Mouse (Mus musculus): ENCODE data around the gene Olfr527.

The Olfr527 gene

DNA sequence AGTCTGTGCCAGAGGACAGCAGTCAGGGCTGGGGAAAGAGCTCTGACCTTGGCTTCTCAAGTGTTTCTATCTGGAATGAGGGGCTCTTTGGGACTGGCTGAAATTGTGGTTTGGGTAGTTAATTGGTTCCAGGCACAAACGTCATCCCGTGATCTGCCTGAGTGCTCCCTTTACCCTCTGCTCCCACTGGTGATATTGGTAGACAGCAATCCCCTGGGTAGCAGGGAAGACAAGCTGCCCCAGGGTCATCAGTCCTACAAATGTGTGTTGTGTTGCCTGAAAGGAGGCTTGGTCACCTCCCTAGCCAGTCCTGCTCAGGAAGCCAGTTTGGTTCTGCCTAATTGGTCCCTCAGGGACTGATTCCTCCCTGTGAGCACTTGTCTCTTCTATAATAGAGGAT, at the start of gene Olfr527:
Olfr527 (plus strand) TSS at position 301 of the 400 bp plus-strand sequence.
- DNase-seq (ENCODE audit: low read depth, low spot score) = no peak

DNA sequence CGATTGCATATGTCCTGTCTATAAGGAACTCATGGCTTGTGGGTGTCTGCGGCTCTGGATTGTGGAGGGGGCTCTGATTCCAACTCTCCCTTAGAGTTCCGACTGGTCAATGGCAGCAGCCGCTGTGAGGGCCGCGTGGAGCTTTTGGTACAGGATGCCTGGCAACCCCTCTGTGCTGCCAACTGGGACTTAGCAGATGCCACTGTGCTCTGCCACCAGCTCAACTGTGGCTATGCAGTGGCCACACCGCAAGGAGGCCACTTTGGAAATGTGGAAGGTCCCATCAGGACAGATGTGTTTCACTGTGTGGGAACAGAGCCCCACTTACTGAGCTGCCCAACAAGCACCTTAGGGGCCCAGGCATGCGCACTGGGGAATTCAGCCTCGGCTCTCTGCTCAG, 38.1 kb upstream of the Olfr527 start:
- no peak for DNase-seq (ENCODE audit: low read depth, low spot score)

DNA sequence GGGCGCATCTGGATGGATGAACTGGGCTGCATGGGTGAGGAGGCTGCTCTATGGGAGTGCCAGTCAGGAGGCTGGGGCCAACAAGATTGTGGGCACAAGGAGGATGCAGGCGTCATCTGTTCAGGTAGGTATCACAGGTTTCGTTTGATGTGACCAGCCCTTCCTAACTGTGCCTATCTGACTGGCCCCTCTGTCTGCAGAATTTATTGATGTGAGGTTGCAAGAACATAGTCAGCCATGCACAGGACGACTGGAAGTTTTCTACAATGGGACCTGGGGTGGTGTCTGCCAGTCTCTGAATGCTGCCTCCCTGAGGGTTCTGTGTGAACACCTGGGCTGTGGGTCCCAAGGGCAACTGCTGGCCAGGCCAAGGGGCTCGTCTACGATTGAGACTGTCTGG, 36.9 kb upstream of the Olfr527 start:
- DNase-seq (ENCODE audit: low read depth, low spot score) = no peak

DNA sequence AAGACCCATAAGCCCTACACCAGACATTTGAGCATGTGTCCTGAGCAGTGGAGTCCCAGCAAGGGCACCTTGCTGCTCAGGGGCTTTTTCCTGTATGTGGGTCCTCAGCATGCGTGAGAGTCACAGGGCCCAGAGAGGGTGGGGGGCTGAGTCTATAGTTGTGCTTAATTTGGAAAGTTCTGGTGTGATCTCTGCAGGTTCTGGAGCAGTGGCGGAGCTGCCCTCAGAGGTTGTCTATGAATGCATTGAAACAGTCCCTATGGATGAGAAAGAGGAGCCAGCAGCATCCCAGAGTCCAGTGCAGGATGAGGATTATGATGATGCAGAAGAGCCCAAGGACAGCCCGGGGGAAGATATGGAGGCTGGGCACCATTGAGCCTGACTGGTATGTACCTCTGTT, 34.4 kb upstream of the Olfr527 start:
- DNase-seq (ENCODE audit: low read depth, low spot score) = no peak

DNA sequence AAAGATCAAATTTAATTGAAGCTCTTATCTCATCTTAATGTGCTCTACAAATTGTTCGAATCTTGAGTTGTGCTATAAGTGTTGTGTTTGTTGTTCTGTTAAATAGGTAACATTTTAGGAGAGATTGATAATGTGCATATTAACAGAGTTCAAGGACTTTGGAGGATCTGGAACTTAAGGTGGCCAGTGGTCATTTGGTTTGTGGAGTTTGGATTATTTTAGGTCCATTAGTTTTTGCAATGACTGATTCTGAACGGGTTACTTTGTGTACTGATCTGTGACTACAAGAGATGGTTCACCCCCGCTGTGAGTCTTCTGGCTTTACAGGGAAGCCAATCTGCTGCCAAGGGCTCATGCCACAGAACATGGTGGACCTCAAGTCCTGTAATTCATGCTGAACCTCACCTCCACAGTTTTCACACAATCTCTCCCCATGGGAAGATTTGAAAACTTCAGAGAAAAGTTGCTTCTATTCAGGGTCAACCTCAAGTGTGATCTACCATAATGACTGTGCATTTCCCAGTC, 13.9 kb upstream of the Olfr527 start:
- no peak for DNase-seq (ENCODE audit: low read depth, low spot score)

DNA sequence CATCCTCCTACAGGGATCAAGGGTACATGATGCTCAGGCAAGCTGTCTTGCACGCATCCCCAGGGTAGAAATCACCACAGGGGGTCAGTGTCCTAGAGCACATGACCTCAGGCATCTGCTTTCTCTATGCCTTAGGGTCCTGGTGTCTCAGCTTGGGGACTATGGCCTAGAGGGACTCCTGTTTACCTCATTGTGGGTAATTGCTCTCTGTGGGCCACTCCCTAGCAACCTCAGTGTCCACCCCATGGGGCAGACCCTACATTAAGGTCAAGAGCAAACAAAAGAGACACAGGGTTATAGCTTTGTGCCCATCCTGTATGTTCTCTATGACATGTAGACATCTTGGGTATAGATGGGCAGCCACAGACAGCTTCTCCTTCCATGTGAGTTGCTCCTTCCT, 13.3 kb upstream of the Olfr527 start, which contains the start of gene Olfr525:
Olfr525 (plus strand) TSS at position 301 of the 400 bp plus-strand sequence.
- DNase-seq (ENCODE audit: low read depth, low spot score) = no peak

DNA sequence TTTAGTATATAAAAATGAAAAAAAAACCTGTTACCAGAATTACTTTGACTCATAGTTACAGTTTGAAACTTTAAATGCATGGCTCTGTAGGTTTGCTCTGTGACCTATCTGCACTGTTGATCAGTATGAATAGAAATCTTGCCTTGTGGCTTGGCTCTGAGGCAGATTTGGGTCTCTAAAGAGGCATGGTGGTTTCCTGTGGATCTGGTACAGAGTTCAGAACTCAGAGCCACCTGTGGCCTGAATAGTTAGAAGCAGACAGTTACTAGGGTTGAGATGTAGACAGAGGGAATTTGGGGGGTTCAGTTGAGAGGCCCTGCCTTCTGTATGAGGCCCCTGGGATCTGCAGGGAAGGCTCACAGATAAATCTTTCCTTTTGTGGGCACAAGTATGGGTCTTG, 12.7 kb upstream of the Olfr527 start:
- no peak for DNase-seq (ENCODE audit: low read depth, low spot score)

DNA sequence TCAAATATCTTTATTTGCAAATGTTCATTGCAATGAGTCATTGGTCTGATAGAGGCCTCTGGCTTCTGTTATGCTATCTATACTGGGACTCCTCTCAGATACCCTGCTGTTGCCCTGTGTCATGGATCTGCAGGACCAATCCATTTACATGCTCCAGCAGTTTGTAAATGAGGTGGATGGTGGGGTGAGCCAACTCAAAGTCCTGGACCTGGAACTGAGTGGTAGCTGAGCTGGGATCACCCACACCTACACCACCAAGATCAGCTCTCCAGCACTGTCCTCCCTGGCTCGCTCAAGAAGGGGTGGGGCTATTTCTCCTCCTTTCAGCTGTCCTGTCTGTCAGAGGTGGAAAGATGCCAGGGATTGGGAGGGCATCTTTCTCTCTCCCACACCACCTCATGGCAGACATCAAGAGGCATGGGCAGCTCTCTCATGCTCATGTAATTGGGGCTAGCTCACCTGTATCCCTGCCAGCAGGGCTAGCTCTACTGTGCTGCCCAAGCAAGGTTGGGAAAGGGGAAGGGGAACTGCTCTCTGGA, 4.0 kb upstream of the Olfr527 start:
- DNase-seq (ENCODE audit: low read depth, low spot score) = no peak

DNA sequence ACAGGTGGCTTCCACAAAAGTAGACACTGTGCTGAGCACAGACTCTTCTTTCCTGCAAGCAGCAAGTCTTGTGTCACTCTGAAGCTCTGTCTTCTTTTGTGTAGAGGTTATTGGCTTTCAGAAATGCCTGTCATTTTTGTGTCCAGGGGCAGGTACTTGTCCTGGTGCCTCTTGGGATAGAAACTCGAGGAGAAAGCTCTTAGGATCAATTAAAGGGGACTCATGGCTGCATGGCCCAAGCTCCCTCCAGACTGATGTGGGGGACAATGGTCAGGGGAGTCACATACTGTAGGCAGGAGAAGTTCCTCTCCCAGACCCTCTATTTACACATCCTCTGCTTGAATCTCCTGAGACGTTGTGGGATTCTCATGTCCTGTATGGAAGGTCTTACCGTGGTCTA, 27.8 kb downstream of the Olfr527 start, which contains the start of gene Olfr60:
Olfr60 (minus strand) TSS at position 101 of the 400 bp plus-strand sequence.
- no peak for DNase-seq (ENCODE audit: low read depth, low spot score)

DNA sequence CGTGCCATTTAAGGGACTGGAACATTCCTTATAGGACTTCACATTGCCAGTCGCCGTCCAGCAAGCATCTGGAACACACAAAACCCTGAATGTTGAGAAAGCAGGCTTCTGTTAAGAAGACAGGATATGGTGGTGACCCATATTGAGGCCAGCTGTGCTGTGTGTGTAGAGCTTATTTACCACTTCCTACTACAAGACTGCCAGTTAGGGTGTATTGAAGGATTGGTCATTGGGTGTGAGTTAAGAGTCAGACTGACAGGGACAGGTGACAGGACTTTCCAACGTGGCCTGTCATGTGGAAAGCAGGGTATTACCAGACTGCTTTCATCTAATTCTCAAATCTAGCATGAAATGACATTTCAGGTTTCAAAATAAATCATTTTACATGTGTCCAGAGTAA, 40.5 kb downstream of the Olfr527 start:
- DNase-seq (ENCODE audit: low read depth, low spot score) = no peak

DNA sequence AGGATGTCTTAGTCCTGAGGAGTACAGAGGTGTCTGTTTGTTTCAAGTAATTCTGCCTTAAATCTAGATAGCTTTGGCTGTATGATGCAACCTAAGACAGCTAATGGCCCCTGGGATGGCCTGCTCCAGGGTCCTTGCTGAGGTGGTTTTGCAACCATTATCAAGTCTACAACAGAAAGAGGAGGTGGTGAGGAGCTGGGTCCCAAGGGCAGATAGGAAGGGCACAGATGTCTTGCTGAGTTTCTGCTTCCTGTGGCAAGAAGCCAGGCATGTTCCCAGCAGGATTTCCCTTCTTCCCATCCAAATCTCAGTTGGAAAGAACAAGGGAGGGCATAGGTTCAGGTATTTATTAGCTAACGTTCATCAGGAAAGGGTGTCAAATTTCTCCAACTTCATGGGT, 42.4 kb downstream of the Olfr527 start, which contains the start of gene Olfr530:
Olfr530 (minus strand) TSS at position 101 of the 400 bp plus-strand sequence.
- no peak for DNase-seq (ENCODE audit: low read depth, low spot score)

DNA sequence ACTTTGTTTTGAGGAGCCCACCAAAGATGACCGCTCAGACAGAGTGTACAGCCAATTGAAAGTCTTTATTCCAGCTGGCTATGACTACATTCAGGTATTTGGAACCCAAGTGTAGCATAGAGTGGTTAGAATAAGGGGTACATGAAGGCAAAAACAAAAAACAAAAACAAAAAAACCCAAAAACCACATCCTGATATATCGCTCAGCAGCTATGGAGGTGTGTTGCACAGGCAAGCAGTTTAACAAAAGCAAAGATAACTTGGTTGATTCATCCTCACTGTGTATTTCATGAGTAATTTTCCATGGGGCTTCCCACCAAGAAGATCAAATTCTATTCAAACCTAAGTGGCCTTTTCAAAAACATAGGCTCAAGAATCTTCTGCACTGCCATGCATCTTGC, 43.1 kb downstream of the Olfr527 start:
- DNase-seq (ENCODE audit: low read depth, low spot score) = no peak

All from ZHBTc4 (cell line).